Mouse (Mus musculus) cerebellum, adult 2 months (tissue): ENCODE data around the gene Lrrk2. TPM values are rescaled to one million over a fixed set of nuclear protein-coding genes. Genes with fewer than 3 reads are reported as not detected.

Experiments
- DNase-seq, 2 experiments: peaks; one replicate each; pipeline ENCODE4 v3.0.0; 2021
- H3K27ac ChIP-seq: fragments of 200-500 bp; 2 replicates; pipeline ENCODE4 v1.5.1; 2012; ENCODE audit warnings: low read length, control low read depth, inconsistent platforms; ENCODE audit not compliant: insufficient read depth
- H3K27me3 ChIP-seq: fragments of 200-500 bp; 2 replicates; pipeline ENCODE4 v1.6.1; 2012; ENCODE audit warnings: inconsistent platforms, mild to moderate bottlenecking, low read length, moderate library complexity; ENCODE audit not compliant: control insufficient read depth, insufficient read depth
- H3K4me1 ChIP-seq: fragments of 200-500 bp; 2 replicates; pipeline ENCODE4 v1.6.1; 2011; ENCODE audit warnings: low read length; ENCODE audit not compliant: control insufficient read depth, insufficient read depth
- H3K4me3 ChIP-seq: fragments of 200-500 bp; replicated peaks from 2 replicates; pipeline ENCODE3; 2011; ENCODE audit warnings: mild to moderate bottlenecking, low read depth, low read length, control low read depth; ENCODE audit not compliant: insufficient read depth
- CTCF ChIP-seq: fragments of 200-500 bp; IDR thresholded peaks from 2 replicates; pipeline ENCODE4 v1.5.1; 2011; ENCODE audit warnings: low read depth, mild to moderate bottlenecking, control low read depth, low read length, moderate library complexity, borderline replicate concordance; ENCODE audit not compliant: insufficient read depth
- POLR2A ChIP-seq: fragments of 200-500 bp; IDR thresholded peaks from 2 replicates; pipeline ENCODE4 v1.6.1; 2011; ENCODE audit warnings: low read length, control low read depth, borderline replicate concordance; ENCODE audit not compliant: insufficient read depth
- WGBS: fragments of 180-500 bp; shearing (Covaris S2); methylation state at CpG from one replicate; pipeline ENCODE4 v1.1.7; 2018; 5-methylcytosine and 5-hydroxymethylcytosine counted together
- polyA plus RNA-seq: library from polyadenylated mRNA; depleted of rRNA; stranded (reverse); fragments of >200 nt; gene quantifications from 2 replicates; pipeline ENCODE4 v1.2.3, GENCODE M21; 2012

Lrrk2 gene
- polyA plus RNA-seq, 1 experiment, result 14.2 TPM

- H3K4me1 ChIP-seq, result no peaks in the 10 kb centered on the region
- 80% methylated on average over 6 of the region's 6 CpGs for WGBS
- no peak for DNase-seq
- TF ChIP-seq CTCF (no peak), POLR2A (no peak)
- H3K27ac ChIP-seq, result no peak overlapping the region
- no peaks in the 10 kb centered on the region for H3K27me3 ChIP-seq
- H3K4me3 ChIP-seq, result no peak overlapping the region
These were observed 7.4 kb upstream of the Lrrk2 start for GRCm38 (mm10) chr15:91665530-91665929.

- no peak for DNase-seq
- Histone ChIP-seq H3K27ac (no peak overlapping the region), H3K27me3 (no peaks in the 10 kb centered on the region), H3K4me1 (no peaks in the 10 kb centered on the region), H3K4me3 (no peak overlapping the region)
- TF ChIP-seq POLR2A, result no peak
- no peak for TF ChIP-seq CTCF
- WGBS, result 92% methylated on average over 2 of the region's 2 CpGs
These were observed 1.8 kb upstream of the Lrrk2 start for GRCm38 (mm10) chr15:91671216-91671615.

- no peak for DNase-seq
- Histone ChIP-seq H3K4me3 (no peak overlapping the region), H3K27me3 (no peaks in the 10 kb centered on the region), H3K4me1 (no peaks in the 10 kb centered on the region), H3K27ac (no peak overlapping the region)
- no peak for TF ChIP-seq CTCF
- WGBS, result 85% methylated on average over 5 of the region's 5 CpGs
These were observed 988 bp upstream of the Lrrk2 start for GRCm38 (mm10) chr15:91671987-91672386.

- peak overlapping the region; percentile 64 for H3K4me3 ChIP-seq
- H3K27ac ChIP-seq, result peak overlapping the region; percentile 50; the same call in 1 of the 2 replicates
- H3K27me3 ChIP-seq, result no peaks in the 10 kb centered on the region
- H3K4me1 ChIP-seq, result no peaks in the 10 kb centered on the region
- TF ChIP-seq POLR2A (no peak), CTCF (no peak)
- DNase-seq, result peak; percentile 39 to 44
- 13% methylated on average over 5 of the region's 5 CpGs for WGBS
These were observed 562 bp downstream of the Lrrk2 start for GRCm38 (mm10) chr15:91673569-91673905.

- H3K27me3 ChIP-seq, result no peaks in the 10 kb centered on the region
- DNase-seq, result no peak
- TF ChIP-seq POLR2A (no peak), CTCF (no peak)
- H3K27ac ChIP-seq, result no peak overlapping the region
- WGBS, result 82% methylated on average over 2 of the region's 2 CpGs
- no peaks in the 10 kb centered on the region for H3K4me1 ChIP-seq
- H3K4me3 ChIP-seq, result no peak overlapping the region
These were observed 7.1 kb downstream of the Lrrk2 start for GRCm38 (mm10) chr15:91680116-91680515.

- no peak for DNase-seq
- TF ChIP-seq CTCF, result no peak
- TF ChIP-seq POLR2A, result no peak
- no peak overlapping the region for H3K4me3 ChIP-seq
- H3K4me1 ChIP-seq, result no peaks in the 10 kb centered on the region
- H3K27me3 ChIP-seq, result no peaks in the 10 kb centered on the region
- 86% methylated on average over 7 of the region's 7 CpGs for WGBS
- H3K27ac ChIP-seq, result no peak overlapping the region
These were observed 13.0 kb downstream of the Lrrk2 start for GRCm38 (mm10) chr15:91685880-91686563.

GRCm38 (mm10) chr15:91690648-91691047, 17.7 kb downstream of the Lrrk2 start:
- 88% methylated on average over 9 of the region's 9 CpGs for WGBS
- no peaks in the 10 kb centered on the region for H3K4me1 ChIP-seq
- no peak for DNase-seq
- TF ChIP-seq POLR2A (no peak), CTCF (no peak)
- H3K27ac ChIP-seq, result no peak overlapping the region
- no peak overlapping the region for H3K4me3 ChIP-seq
- no peaks in the 10 kb centered on the region for H3K27me3 ChIP-seq

- 79% methylated on average over 1 of the region's 1 CpGs for whole genome bisulfite sequencing
- Histone ChIP-seq H3K4me1 (no peaks in the 10 kb centered on the region; the same call in 1 of the 2 replicates), H3K27ac (no peak overlapping the region), H3K27me3 (no peaks in the 10 kb centered on the region), H3K4me3 (no peak overlapping the region)
- no peak for DNase-seq
- TF ChIP-seq POLR2A (no peak), CTCF (no peak)
These were observed 20.1 kb downstream of the Lrrk2 start for GRCm38 (mm10) chr15:91693051-91693450.
